Mouse (Mus musculus): Measurements from ENCODE around the gene Svop.

Svop gene

GRCm38 (mm10) chr5:114091057-114091807, at the start of gene Svop:
Gene Svop, minus strand, starts transcription at chr5:114091570.
- peak; percentile 85 for DNase-seq

GRCm38 (mm10) chr5:114139175-114139574, 47.8 kb upstream of the Svop start:
- peak; percentile 31 for DNase-seq

GRCm38 (mm10) chr5:114138277-114139164, 47.2 kb upstream of the Svop start:
- no peak for DNase-seq

GRCm38 (mm10) chr5:114137481-114138276, 46.3 kb upstream of the Svop start:
- DNase-seq = no peak

GRCm38 (mm10) chr5:114135516-114135915, 44.1 kb upstream of the Svop start:
- no peak for DNase-seq

- DNase-seq = peak; percentile 37
Observed at GRCm38 (mm10) chr5:114134091-114134534, 42.7 kb upstream of the Svop start.

GRCm38 (mm10) chr5:114132841-114133240, 41.5 kb upstream of the Svop start:
- DNase-seq = no peak

GRCm38 (mm10) chr5:114131521-114131840, 40.1 kb upstream of the Svop start:
- DNase-seq = no peak

GRCm38 (mm10) chr5:114130698-114131520, 39.5 kb upstream of the Svop start:
- peak; percentile 96 for DNase-seq

- peak; percentile 54 for DNase-seq
Observed at GRCm38 (mm10) chr5:114130211-114130605, 38.8 kb upstream of the Svop start, which contains the start of gene Ung. Gene Ung, plus strand, starts transcription at chr5:114130386.

GRCm38 (mm10) chr5:114129550-114130210, 38.3 kb upstream of the Svop start:
- no peak for DNase-seq

GRCm38 (mm10) chr5:114127374-114128349, 36.3 kb upstream of the Svop start, which contains the start of gene Alkbh2:
Gene Alkbh2, minus strand, starts transcription at chr5:114128218.
- DNase-seq = peak; percentile 84

- DNase-seq = no peak
Observed at GRCm38 (mm10) chr5:114126499-114127244, 35.3 kb upstream of the Svop start.

GRCm38 (mm10) chr5:114126008-114126407, 34.6 kb upstream of the Svop start:
- no peak for DNase-seq

- no peak for DNase-seq
Observed at GRCm38 (mm10) chr5:114119806-114120205, 28.4 kb upstream of the Svop start.

GRCm38 (mm10) chr5:114116586-114116985, 25.2 kb upstream of the Svop start:
- no peak for DNase-seq

- DNase-seq = no peak
Observed at GRCm38 (mm10) chr5:114115030-114115429, 23.7 kb upstream of the Svop start.

GRCm38 (mm10) chr5:114113334-114113733, 22.0 kb upstream of the Svop start:
- DNase-seq = no peak

- no peak for DNase-seq
Observed at GRCm38 (mm10) chr5:114106391-114106935, 15.1 kb upstream of the Svop start.
